Mouse (Mus musculus): ENCODE measurements around the gene Serpinb12. TPM values are rescaled to one million over a fixed set of nuclear protein-coding genes. Genes with fewer than 3 reads are reported as not detected.

Gene Serpinb12
- polyA plus RNA-seq, 1 experiment from 2014 or later: 0.12 TPM

DNA sequence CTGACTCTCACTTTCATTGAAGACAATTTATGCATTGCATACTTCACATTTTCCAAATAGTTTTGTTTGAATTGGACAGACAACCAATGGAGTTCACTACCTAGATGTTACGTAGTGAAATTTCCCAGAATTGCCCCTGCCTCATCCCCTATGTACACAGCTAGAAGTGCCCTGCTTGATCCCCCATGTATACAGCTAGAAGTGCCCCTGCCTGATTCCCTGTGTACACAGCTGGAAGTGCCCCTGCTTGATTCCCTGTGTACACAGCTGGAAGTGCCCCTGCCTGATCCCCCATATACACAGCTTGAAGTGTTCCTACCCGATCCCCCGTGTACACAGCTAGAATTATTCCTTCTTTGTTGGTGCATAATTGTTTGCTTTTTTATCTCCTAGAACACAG is 72.1 kb downstream of the Serpinb12 start:
- H3K9ac ChIP-seq (replicated peaks): no peak overlapping the region
- H3K27me3 ChIP-seq (replicated peaks): no peaks in the 10 kb centered on the region
- no peaks in the 10 kb centered on the region for H3K36me3 ChIP-seq
- H3K9me3 ChIP-seq (replicated peaks): no peaks in the 10 kb centered on the region
- no peak overlapping the region for H3K4me3 ChIP-seq (replicated peaks)
- H3K4me1 ChIP-seq: no peaks in the 10 kb centered on the region
- ATAC-seq (ENCODE audit: low FRiP score): no peak
- H3K27ac ChIP-seq (replicated peaks): no peak overlapping the region
- WGBS: 83% methylated on average over 3 of the region's 3 CpGs
- no peak overlapping the region for H3K4me2 ChIP-seq

Other genes starting within 250 kb of the Serpinb12 start
- 16.7 and 20.9 TPM in 2 replicates for gene Bcl2, start 220.2 kb upstream of the Serpinb12 start, polyA plus RNA-seq (2015; fragmentation: Nextera tagmentation; extraction: Ambion mirVana)
- gene Kdsr, start 174.7 kb upstream of the Serpinb12 start, polyA plus RNA-seq (2015; fragmentation: Nextera tagmentation; extraction: Ambion mirVana): 10.1 and 12.1 TPM in 2 replicates
- 29.0 and 42.3 TPM in 2 replicates for gene Vps4b, start 137.7 kb upstream of the Serpinb12 start, polyA plus RNA-seq (2015; fragmentation: Nextera tagmentation; extraction: Ambion mirVana)
- 0.29 and 0.41 TPM in 2 replicates for gene Serpinb5, start 73.3 kb upstream of the Serpinb12 start, polyA plus RNA-seq (2015; fragmentation: Nextera tagmentation; extraction: Ambion mirVana)
- not detected in 2 replicates for gene Serpinb13, start 46.5 kb downstream of the Serpinb12 start, polyA plus RNA-seq (2015; fragmentation: Nextera tagmentation; extraction: Ambion mirVana)
- 0.75 TPM in 1 of 2 replicates, not detected in the other for gene Serpinb3a, start 117.9 kb downstream of the Serpinb12 start, polyA plus RNA-seq (2015; fragmentation: Nextera tagmentation; extraction: Ambion mirVana)
- not detected in 2 replicates for gene Serpinb3d, start 149.1 kb downstream of the Serpinb12 start, polyA plus RNA-seq (2015; fragmentation: Nextera tagmentation; extraction: Ambion mirVana)